Mouse (Mus musculus): ENCODE results near the gene Cfap298.
A peak's percentile ranks its signal among the peaks of the same experiment; 100 is the strongest.

Cfap298 gene

GRCm38 (mm10) chr16:90934687-90935328 lies at the start of gene Cfap298:
Gene Cfap298 (minus strand): TSS chr16:90935114.
- peak; percentile 96 for DNase-seq (ENCODE audit: low read depth)

GRCm38 (mm10) chr16:90971004-90971403 lies 36.1 kb upstream of the Cfap298 start:
- DNase-seq (ENCODE audit: low read depth) = no peak

GRCm38 (mm10) chr16:90966241-90966640 lies 31.3 kb upstream of the Cfap298 start:
- DNase-seq (ENCODE audit: low read depth) = no peak

- peak; percentile 81 for DNase-seq (ENCODE audit: low read depth)
These were observed 29.4 kb upstream of the Cfap298 start for GRCm38 (mm10) chr16:90964302-90964701.

GRCm38 (mm10) chr16:90963866-90964265 lies 29.0 kb upstream of the Cfap298 start:
- DNase-seq (ENCODE audit: low read depth) = peak; percentile 19

- DNase-seq (ENCODE audit: low read depth) = no peak
These were observed 28.3 kb upstream of the Cfap298 start for GRCm38 (mm10) chr16:90963231-90963630.

- DNase-seq (ENCODE audit: low read depth) = no peak
These were observed 23.6 kb upstream of the Cfap298 start for GRCm38 (mm10) chr16:90958301-90959085.

- no peak for DNase-seq (ENCODE audit: low read depth)
These were observed 20.6 kb upstream of the Cfap298 start for GRCm38 (mm10) chr16:90955494-90955893.

GRCm38 (mm10) chr16:90953770-90954169 lies 18.9 kb upstream of the Cfap298 start:
- DNase-seq (ENCODE audit: low read depth) = peak; percentile 34

GRCm38 (mm10) chr16:90953147-90953546 lies 18.2 kb upstream of the Cfap298 start:
- DNase-seq (ENCODE audit: low read depth) = no peak

GRCm38 (mm10) chr16:90950354-90950963 lies 15.5 kb upstream of the Cfap298 start:
- DNase-seq (ENCODE audit: low read depth) = no peak

- no peak for DNase-seq (ENCODE audit: low read depth)
These were observed 12.1 kb upstream of the Cfap298 start for GRCm38 (mm10) chr16:90946977-90947376.

- DNase-seq (ENCODE audit: low read depth) = no peak
These were observed 6.3 kb upstream of the Cfap298 start for GRCm38 (mm10) chr16:90941246-90941645.

GRCm38 (mm10) chr16:90934193-90934686 lies 674 bp downstream of the Cfap298 start:
- peak; percentile 29 for DNase-seq (ENCODE audit: low read depth)

GRCm38 (mm10) chr16:90933534-90934176 lies 1.3 kb downstream of the Cfap298 start:
- DNase-seq (ENCODE audit: low read depth) = no peak

GRCm38 (mm10) chr16:90927446-90927845 lies 7.5 kb downstream of the Cfap298 start:
- DNase-seq (ENCODE audit: low read depth) = no peak

GRCm38 (mm10) chr16:90925461-90925860 lies 9.5 kb downstream of the Cfap298 start:
- DNase-seq (ENCODE audit: low read depth) = peak; percentile 27

- DNase-seq (ENCODE audit: low read depth) = no peak
These were observed 10.1 kb downstream of the Cfap298 start for GRCm38 (mm10) chr16:90924606-90925370.

GRCm38 (mm10) chr16:90921471-90922159 lies 13.3 kb downstream of the Cfap298 start:
- DNase-seq (ENCODE audit: low read depth) = no peak

- no peak for DNase-seq (ENCODE audit: low read depth)
These were observed 17.8 kb downstream of the Cfap298 start for GRCm38 (mm10) chr16:90917156-90917555.

GRCm38 (mm10) chr16:90916040-90916481 lies 18.9 kb downstream of the Cfap298 start:
- DNase-seq (ENCODE audit: low read depth) = no peak

Measured in c-Kit-positive CD71-positive TER-119-negative erythroid progenitor cells, embryonic 14.5 days (primary cell).